Mouse (Mus musculus): ENCODE data around the gene Lrp1.

- TF ChIP-seq CTCF (IDR thresholded peaks at IDR 0.05; ENCODE audit: borderline replicate concordance, extremely low read depth, insufficient read depth, insufficient read length) (peak; percentile 23; the same call in 1 of the 2 replicates), POLR2A (IDR thresholded peaks at IDR 0.05; ENCODE audit: borderline replicate concordance, extremely low read depth, insufficient read depth, insufficient read length, poor library complexity, severe bottlenecking) (no peak)
Measured at GRCm38 (mm10) chr10:127662666-127663253, 41.8 kb upstream of the Lrp1 start.
